Mouse (Mus musculus): Measurements from ENCODE around the gene Car1.
"Not testable (repeated sequence)": the region's sequence is repeated elsewhere in the genome, so short reads cannot be mapped to it uniquely, and the experiment has no call there.

Car1 gene

DNA sequence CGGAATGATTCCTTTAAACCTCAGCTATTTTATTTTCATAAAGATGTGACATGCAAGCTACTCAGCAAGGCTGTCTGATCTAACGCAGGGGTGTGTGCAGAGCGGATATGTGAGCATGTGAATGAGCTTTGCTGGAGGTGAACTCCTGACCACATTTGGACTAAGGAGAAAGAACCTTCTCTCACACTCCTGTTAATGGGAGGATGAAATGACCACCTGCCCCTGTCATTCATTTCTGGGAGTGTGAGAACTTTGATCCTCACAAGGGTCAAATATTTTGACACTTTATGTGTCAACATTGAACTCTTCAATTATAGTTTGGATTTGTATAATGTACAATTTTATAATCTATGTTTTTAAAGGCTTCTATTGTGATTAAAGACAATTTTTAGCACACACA, 25.8 kb downstream of the Car1 start:
- not testable (repeated sequence) for DNase-seq

- no peak for DNase-seq
Observed at GRCm38 (mm10) chr3:14780212-14780611, 28.0 kb downstream of the Car1 start.

GRCm38 (mm10) chr3:14776497-14777162, 31.5 kb downstream of the Car1 start:
- not testable (repeated sequence) for DNase-seq

DNA sequence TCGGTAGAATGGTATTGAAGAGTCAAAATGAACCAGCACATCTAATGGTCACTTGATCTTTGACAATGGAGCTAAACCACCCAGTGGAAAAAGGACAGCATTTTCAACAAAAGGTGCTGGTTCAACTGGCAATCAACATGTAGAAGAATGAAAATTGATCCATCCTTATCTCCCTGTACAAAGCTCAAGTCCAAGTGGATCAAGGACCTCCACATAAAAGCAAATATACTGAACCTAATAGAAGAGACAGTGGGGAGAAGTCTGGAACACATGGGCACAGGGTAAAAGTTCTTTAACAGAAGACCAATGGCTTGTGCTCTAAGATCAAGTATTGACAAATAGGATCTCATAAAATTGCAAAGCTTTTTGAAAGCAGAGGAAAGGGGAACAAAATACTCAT, 33.6 kb downstream of the Car1 start:
- not testable (repeated sequence) for DNase-seq

DNA sequence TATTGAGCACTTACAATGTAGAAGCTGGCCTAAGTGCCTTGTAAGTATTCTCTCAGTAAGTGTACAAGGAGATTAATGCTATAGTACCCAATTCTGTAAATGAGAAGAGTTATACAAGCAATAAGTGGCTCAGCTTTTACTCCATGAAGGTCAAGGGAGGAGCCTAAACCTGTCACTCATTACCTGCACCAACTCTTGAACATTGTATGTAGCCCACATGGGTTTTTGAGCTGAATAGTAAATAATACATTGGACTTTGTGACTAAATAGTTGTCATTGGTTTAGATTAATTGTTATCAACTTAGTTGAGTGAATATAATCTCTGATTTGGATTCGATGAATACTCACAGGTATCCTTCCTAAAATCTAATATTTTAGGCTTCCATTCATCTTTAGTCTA, 35.7 kb downstream of the Car1 start:
- not testable (repeated sequence) for DNase-seq

DNA sequence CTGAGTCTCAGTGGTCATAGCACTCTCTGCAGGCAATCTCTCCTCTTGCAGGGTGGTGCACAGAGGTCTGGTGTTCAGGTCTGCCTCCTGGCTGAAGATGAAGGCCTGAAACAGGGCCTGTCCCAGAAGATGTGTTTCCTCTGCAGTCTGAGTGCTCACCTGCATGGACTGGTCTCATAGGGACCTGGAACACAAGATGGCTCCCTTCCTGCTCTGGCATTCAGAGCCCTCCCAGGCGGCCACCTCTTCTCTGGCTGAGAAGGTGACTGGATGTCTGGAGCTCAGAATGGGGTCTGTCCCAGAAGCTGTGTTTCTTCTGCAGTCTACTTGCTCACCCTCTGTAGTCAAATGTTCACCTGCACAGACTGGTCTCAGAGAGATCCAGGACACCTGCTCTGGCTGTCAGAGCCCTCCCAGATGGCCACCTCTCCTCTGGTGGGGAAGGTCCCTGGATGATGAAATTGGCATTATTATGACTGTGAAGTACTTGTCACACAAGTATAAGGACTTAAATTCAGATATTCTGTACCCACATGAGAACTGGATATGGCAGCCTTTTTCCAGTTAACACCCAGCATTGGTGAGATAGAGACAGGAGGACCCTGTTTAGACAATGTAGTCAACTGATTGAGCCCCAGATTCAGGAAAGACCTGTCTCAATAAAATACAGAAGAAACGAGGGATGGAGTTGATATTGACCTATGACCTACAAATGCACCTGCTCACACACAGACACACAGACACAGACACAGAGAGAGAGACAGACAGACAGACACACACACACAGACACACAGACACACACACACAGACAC, 43.2 kb downstream of the Car1 start:
- DNase-seq, result no peak

DNA sequence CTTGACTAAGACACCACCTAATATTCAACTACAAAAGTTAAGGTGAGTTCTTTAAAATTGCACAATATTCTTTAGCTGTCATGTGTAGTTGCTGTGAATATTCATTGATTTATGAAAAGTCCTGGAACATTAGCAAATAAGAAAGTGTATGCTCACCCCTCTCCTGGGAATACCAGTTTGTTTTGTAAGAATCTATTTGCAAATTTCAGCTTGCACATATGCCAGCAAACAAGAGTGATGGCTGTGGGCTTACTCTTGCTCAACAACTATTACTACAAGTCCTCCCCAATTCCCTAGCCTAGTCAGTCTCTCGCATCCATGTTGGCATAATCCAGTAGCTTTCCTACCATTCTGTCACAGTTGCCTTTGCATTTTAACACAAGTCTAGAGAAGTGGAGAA, 52.5 kb downstream of the Car1 start:
- DNase-seq, result no peak

- no peak for DNase-seq
Observed at GRCm38 (mm10) chr3:14746041-14746440, 62.1 kb downstream of the Car1 start.

DNA sequence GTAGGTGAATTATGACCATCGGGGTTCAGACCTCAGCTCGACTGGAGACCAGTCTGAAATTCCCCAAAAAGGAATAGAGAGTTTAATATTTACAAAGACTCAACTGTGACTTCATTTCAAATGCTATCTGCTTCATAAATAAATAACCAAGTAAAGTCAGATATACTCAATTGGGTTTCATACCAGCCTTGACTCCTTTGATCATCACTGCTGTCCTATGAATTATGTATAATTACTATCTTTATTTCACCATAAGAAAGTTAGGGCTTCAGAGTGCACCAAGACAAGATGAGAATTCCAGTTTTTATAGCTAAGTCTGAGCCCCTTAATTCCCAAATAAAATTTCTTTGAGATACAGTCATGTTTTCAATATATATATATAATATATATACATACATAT, 69.9 kb downstream of the Car1 start:
- DNase-seq, result no peak

DNA sequence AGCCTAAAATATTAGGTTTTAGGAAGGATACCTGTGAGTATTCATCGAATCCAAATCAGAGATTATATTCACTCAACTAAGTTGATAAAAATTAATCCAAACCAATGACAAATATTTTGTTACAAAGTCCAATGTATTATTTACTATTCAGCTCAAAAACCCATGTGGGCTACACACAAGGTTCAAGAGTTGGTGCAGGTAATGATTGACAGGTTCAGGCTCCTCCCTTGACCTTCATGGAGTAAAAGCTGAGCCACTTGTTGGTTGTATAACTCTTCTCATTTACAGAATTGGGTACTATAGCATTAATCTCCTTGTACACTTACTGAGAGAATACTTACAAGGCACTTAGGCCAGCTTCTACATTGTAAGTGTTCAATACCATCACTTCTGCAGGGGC, 80.7 kb downstream of the Car1 start:
- not testable (repeated sequence) for DNase-seq

- DNase-seq, result not testable (repeated sequence)
Observed at GRCm38 (mm10) chr3:14725462-14725861, 82.7 kb downstream of the Car1 start.
